Mouse (Mus musculus) urinary bladder, adult 2 months (tissue): ENCODE data around the gene Grik1. TPM values are rescaled to one million over a fixed set of nuclear protein-coding genes. Genes with fewer than 3 reads are reported as not detected.
A peak's percentile ranks its signal among the peaks of the same experiment; 100 is the strongest.

ENCODE experiments used
- DNase-seq: peaks from one replicate; pipeline ENCODE4 v3.0.0; 2022; ENCODE audit warnings: low spot score
- polyA plus RNA-seq: library from polyadenylated mRNA; depleted of rRNA; stranded (reverse); fragments of >200 nt; gene quantifications from 2 replicates; pipeline ENCODE4 v1.2.3, GENCODE M21; 2012; rRNA removed

Grik1 gene
- polyA plus RNA-seq = 1.2 and 1.8 TPM in 2 replicates

DNA sequence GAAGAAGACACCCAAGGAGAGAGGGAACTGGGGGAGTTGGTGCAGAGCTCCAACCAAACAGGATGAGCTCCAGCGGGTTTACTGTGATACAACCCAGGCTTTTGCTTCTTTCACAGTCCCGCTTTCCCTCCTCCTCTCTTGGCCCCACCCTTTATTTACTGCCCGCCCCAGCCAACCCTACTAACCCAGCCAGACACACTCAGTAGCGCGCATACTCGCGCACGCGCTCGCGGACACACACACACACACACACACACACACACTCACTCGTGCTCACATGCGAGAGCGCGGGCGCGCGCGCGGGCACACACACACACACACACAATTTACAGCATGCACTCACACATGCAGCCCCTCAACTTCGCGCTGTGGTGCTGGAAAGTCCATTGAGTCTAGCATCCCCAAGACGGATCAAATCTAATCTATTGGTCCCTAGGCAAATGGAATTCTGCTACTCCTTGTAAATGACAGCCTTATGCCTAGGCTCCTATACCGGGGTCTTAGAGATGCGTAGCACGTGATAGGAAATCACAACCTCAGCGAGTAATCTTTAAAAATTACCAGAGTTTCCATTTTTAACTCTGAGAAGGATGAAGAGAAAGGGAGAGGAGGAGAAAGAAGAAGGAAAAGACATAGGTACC lies at the start of gene Grik1:
Gene Grik1, minus strand, starts transcription at position 134 of the 641 bp plus-strand sequence.
- no peak for DNase-seq

- DNase-seq = no peak
These were observed 4.1 kb upstream of the Grik1 start for GRCm38 (mm10) chr16:88294209-88294608.

GRCm38 (mm10) chr16:88289421-88290081 lies 514 bp downstream of the Grik1 start:
- no peak for DNase-seq

DNA sequence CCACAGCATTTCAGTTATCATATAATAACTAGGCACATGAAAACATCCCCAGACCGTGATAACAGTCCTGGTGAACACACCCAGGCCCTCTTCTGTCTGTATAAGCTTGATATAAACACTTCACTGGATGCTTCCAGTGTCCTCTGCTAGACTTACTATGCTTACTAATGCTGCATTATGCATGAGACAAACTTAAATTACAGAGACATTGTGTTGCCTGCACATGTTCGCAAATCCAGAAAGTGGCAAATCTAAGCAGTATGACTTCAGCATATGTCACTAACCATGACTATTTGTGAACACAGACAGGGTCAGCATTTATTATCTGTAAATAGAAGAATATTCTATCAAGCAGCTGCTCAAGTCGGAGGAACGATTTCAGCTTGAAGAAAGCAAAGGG lies 31.7 kb downstream of the Grik1 start:
- no peak for DNase-seq

- DNase-seq = no peak
These were observed 33.0 kb downstream of the Grik1 start for GRCm38 (mm10) chr16:88257072-88257471.

GRCm38 (mm10) chr16:88256101-88256500 lies 34.0 kb downstream of the Grik1 start:
- DNase-seq = no peak

DNA sequence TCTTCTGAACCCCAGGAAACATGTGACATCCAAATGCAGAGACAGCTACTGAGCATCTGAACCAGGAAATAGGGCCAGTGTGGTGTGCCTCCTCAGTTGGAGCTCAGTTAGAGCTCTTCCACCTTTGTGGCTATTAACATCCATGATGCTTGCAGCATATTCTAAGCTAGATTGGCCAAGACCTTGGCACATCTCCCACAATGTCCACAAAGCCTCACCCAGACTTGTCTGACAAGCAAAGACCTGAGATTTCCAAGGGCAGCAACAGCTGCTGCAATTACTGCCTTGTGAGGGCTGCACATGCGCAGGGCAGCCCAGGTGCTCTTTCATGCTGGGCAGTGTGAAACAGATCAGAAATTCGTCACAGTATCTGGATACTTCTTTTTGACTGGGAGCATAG lies 37.4 kb downstream of the Grik1 start:
- DNase-seq = no peak

GRCm38 (mm10) chr16:88251049-88251448 lies 39.0 kb downstream of the Grik1 start:
- no peak for DNase-seq

DNA sequence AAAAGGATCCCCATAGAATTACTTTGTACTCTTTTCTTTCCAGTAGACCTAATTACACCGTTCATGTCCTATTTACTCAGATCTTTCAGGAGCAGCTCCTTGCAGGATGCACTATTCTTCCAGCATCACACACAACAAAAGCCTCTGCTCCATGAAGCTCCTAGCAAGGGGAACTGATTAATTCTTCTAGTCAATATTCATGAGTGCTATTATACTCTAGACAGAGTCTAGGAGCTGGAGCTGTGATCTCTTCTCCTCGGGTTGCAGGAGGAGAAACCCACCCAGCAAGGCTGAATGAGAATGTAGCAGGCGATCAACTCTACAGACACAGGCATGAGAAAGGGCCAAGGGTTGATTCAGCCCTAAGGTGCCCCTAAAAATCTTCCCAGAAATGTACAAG lies 40.2 kb downstream of the Grik1 start:
- DNase-seq = no peak

GRCm38 (mm10) chr16:88247586-88247985 lies 42.5 kb downstream of the Grik1 start:
- DNase-seq = no peak

- DNase-seq = no peak
These were observed 45.4 kb downstream of the Grik1 start for GRCm38 (mm10) chr16:88244658-88245057.

- DNase-seq = no peak
These were observed 64.4 kb downstream of the Grik1 start for GRCm38 (mm10) chr16:88225616-88226015.

DNA sequence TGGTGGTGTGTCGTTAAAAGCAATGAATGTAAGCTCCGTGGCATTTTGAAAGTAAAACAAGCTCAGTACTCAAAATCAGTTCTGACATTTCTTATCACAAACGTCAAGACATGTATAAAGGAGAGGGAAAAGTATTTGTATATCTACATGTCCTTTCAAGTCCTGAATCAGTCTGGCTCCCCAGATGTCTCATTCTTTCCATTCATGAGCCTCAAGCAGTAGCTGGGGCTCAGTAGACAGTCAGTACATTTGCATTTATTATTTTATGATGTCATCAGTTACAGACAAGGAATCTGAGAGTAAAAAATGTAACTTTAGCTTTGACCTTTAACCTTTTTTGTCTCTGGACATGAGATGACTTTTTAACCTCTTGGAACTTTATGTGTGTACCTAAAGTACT lies 68.1 kb downstream of the Grik1 start:
- no peak for DNase-seq

GRCm38 (mm10) chr16:88212531-88212930 lies 77.5 kb downstream of the Grik1 start:
- no peak for DNase-seq

DNA sequence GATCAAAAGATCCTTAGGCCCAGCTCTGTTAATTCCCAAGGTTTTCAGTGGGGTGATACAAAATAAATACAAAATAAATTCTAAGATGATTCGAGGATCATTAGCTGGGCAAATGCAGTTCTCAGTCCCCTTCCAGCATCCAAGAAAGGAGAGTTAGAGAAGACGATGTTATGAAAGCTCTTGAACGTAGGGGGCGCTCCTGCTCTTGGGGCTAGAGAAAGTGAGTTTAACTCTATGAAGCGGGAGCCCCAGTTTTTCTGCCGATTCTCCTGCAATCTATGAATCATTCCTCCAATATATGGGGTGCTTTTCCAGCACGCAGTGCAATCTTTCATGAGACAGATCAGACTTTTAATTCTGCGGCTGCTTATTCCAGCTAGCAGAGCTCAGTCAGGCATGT lies 78.2 kb downstream of the Grik1 start:
- DNase-seq = no peak

GRCm38 (mm10) chr16:88204400-88204799 lies 85.7 kb downstream of the Grik1 start:
- peak; percentile 29 for DNase-seq

DNA sequence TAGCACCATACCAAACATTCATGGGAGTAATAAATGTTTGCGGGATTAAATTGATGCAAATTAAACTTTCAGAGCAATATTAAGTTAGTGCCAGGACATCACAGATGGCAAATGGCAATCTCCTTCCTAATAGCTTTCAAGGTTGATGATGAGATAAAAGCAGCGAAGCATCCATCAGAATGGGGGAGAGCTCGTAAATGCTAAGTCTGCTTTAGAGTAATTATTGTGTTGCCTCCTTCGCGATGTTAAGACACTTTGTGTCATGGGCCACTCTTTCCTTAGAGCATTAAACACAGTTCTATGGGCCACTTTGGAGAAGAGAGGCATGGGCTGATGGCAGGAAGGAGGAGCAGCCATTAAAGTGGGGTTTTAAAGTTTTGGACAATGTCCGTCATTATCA lies 86.1 kb downstream of the Grik1 start:
- no peak for DNase-seq

GRCm38 (mm10) chr16:88187433-88188037 lies 102.5 kb downstream of the Grik1 start:
- no peak for DNase-seq

- DNase-seq = no peak
These were observed 111.3 kb downstream of the Grik1 start for GRCm38 (mm10) chr16:88178813-88179212.

GRCm38 (mm10) chr16:88177364-88177763 lies 112.7 kb downstream of the Grik1 start:
- no peak for DNase-seq

- no peak for DNase-seq
These were observed 115.9 kb downstream of the Grik1 start for GRCm38 (mm10) chr16:88174083-88174721.

DNA sequence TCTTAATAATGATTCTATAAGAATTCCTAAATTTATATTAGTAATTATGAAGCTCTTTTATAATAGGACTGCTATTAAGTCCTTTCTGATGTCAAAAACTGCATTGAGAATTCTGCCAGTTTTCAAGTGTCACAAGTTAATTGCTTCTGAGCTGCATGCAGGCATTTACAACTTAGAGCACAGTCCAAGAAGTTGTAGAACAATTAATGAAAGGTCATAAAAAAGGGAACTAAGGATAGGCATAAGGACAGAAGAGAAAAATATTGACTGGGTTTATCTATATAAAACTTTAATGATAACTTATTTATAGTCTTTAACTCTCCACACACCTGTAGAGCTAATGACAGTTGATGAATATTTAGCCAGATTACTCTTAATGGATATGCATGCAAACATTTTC lies 123.5 kb downstream of the Grik1 start:
- no peak for DNase-seq

DNA sequence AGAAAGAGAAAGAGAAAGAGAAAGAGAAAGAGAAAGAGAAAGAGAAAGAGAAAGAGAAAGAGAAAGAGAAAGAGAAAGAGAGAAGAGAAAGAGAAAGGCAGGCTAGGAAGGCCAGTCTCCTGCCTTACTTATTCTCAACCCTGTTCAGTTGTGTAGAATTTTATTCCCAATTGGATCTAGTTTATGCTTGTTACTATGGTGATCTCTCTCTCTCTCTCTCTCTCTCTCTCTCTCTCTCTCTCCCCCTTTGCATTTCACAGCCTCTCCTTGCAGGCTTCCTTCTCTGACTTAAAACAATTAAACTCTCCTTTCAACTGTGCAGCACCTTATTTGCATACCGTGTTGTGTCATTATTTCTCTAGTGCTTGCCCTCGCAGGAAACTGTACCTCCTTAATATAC lies 147.5 kb downstream of the Grik1 start:
- DNase-seq = no peak
